Mouse (Mus musculus) small intestine, adult 2 months (tissue): ENCODE data around the gene Cyp4f39. TPM values are rescaled to one million over a fixed set of nuclear protein-coding genes. Genes with fewer than 3 reads are reported as not detected.

Source experiments
- H3K27ac ChIP-seq: fragments of 200-500 bp; 2 replicates; pipeline ENCODE4 v1.5.1; 2012; ENCODE audit warnings: low read depth, low read length, control low read depth, inconsistent platforms; ENCODE audit not compliant: insufficient read depth
- H3K27me3 ChIP-seq: fragments of 200-500 bp; 2 replicates; pipeline ENCODE4 v1.6.1; 2012; ENCODE audit warnings: mild to moderate bottlenecking, moderate library complexity, low read length, inconsistent platforms; ENCODE audit not compliant: control insufficient read depth, insufficient read depth
- H3K36me3 ChIP-seq: fragments of 200-500 bp; 2 replicates; pipeline ENCODE4 v1.6.1; 2012; ENCODE audit warnings: mild to moderate bottlenecking, low read length, control low read depth, inconsistent platforms; ENCODE audit not compliant: control insufficient read depth, insufficient read depth
- H3K4me1 ChIP-seq: fragments of 200-500 bp; 2 replicates; pipeline ENCODE4 v1.6.1; 2012; ENCODE audit warnings: low read length, inconsistent platforms, mixed read lengths; ENCODE audit not compliant: control insufficient read depth, insufficient read depth, insufficient read length
- H3K4me3 ChIP-seq: fragments of 200-500 bp; 2 replicates; pipeline ENCODE4 v1.5.1; 2012; ENCODE audit warnings: low read depth, mild to moderate bottlenecking, control low read depth, inconsistent platforms, low read length, moderate library complexity
- CTCF ChIP-seq: fragments of 200-500 bp; IDR thresholded peaks from 2 replicates; pipeline ENCODE4 v1.5.1; 2012; ENCODE audit warnings: low read depth, mild to moderate bottlenecking, control low read depth, inconsistent platforms, low read length, moderate library complexity, mixed read lengths; ENCODE audit not compliant: insufficient replicate concordance, insufficient read length; ENCODE audit errors: extremely low read depth
- POLR2A ChIP-seq: fragments of 200-500 bp; IDR thresholded peaks from 2 replicates; pipeline ENCODE4 v1.6.1; 2012; ENCODE audit warnings: low read depth, mild to moderate bottlenecking, control low read depth, inconsistent platforms, low read length, moderate library complexity
- WGBS: fragments of 180-500 bp; shearing (Covaris S2); methylation state at CpG from one replicate; pipeline ENCODE4 v1.1.7; 2018; 5-methylcytosine and 5-hydroxymethylcytosine counted together
- polyA plus RNA-seq: library from polyadenylated mRNA; depleted of rRNA; stranded (reverse); fragments of >200 nt; gene quantifications from 2 replicates; pipeline ENCODE4 v1.2.3, GENCODE M21; 2012

The Cyp4f39 gene
- polyA plus RNA-seq, 1 experiment, result 0.65 TPM

- Histone ChIP-seq H3K27me3 (no peaks in the 10 kb centered on the region), H3K27ac (peak overlapping the region; percentile 70), H3K4me1 (no peaks in the 10 kb centered on the region), H3K36me3 (no peaks in the 10 kb centered on the region), H3K4me3 (peak overlapping the region; percentile 37)
- no peak for TF ChIP-seq CTCF
- no peak; the same call in 1 of the 2 replicates for TF ChIP-seq POLR2A
- WGBS, result 33% methylated on average over 7 of the region's 7 CpGs
Measured at GRCm38 (mm10) chr17:32468494-32468893, 16.0 kb downstream of the Cyp4f39 start.

DNA sequence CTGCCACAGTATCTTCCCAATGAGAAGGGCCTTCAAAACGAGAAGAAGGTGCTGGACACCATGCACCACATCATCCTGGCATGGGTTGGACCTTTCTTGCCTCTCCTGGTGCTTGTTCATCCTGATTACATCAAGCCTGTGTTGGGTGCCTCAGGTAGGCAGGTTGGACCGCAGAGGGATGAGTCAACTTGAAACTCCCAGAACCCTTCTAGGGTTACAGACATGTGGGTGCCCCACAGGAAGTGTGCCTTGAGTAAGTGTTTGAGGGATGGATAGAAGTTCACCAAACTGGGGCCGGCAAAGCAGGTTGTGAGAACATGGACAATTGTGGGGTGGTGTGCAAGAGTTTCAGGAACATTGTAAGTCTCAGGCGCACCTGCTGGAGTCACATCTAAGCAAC is 18.3 kb downstream of the Cyp4f39 start:
- Histone ChIP-seq H3K36me3 (no peaks in the 10 kb centered on the region), H3K4me1 (no peaks in the 10 kb centered on the region), H3K27ac (no peak overlapping the region), H3K27me3 (no peaks in the 10 kb centered on the region), H3K4me3 (no peak overlapping the region)
- TF ChIP-seq CTCF, result no peak
- no peak for TF ChIP-seq POLR2A
- 80% methylated on average over 4 of the region's 4 CpGs for WGBS

DNA sequence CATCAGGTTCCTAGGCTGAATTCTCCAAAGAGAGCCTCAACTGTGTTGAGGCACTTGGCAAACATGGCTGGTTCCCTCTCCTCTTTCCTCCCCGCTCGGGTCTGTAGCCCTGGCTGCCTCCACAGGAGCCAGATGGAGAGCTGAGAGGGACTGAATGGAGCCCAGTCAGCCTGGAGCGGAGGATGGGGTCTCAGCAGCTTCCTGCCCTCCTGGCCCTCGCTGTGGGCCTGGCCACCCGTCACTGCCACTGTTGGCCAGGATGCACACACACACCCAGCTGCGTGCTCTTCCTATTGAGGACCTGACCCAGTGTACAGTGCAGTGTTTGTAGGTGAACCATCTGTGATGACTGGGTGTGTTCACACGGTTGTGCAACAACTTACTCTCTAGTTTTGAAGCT is 19.7 kb downstream of the Cyp4f39 start:
- Histone ChIP-seq H3K27me3 (no peaks in the 10 kb centered on the region), H3K4me3 (no peak overlapping the region), H3K4me1 (no peaks in the 10 kb centered on the region), H3K36me3 (no peaks in the 10 kb centered on the region), H3K27ac (no peak overlapping the region)
- WGBS, result 59% methylated on average over 7 of the region's 7 CpGs
- TF ChIP-seq POLR2A (no peak), CTCF (no peak)

- no peak for TF ChIP-seq POLR2A
- no peak for TF ChIP-seq CTCF
- no peaks in the 10 kb centered on the region for H3K27me3 ChIP-seq
- no peaks in the 10 kb centered on the region for H3K4me1 ChIP-seq
- no peak overlapping the region for H3K4me3 ChIP-seq
- H3K27ac ChIP-seq, result no peak overlapping the region
- no peaks in the 10 kb centered on the region for H3K36me3 ChIP-seq
- WGBS, result 64% methylated on average over 5 of the region's 5 CpGs
Measured at GRCm38 (mm10) chr17:32474954-32475560, 22.5 kb downstream of the Cyp4f39 start.

- no peak overlapping the region for H3K4me3 ChIP-seq
- TF ChIP-seq POLR2A (no peak), CTCF (no peak)
- no peaks in the 10 kb centered on the region for H3K36me3 ChIP-seq
- H3K4me1 ChIP-seq, result peaks cover 4% of the 10 kb centered on the region; the same call in 1 of the 2 replicates
- 96% methylated on average over 1 of the region's 1 CpGs for WGBS
- H3K27ac ChIP-seq, result no peak overlapping the region
- H3K27me3 ChIP-seq, result peaks cover 3% of the 10 kb centered on the region; the same call in 1 of the 2 replicates
Measured at GRCm38 (mm10) chr17:32477204-32477603, 24.7 kb downstream of the Cyp4f39 start.

GRCm38 (mm10) chr17:32478727-32479126 is 26.2 kb downstream of the Cyp4f39 start:
- WGBS, result 74% methylated on average over 2 of the region's 2 CpGs
- H3K4me3 ChIP-seq, result no peak overlapping the region
- H3K36me3 ChIP-seq, result no peaks in the 10 kb centered on the region
- H3K27me3 ChIP-seq, result peaks cover 3% of the 10 kb centered on the region; the same call in 1 of the 2 replicates
- H3K27ac ChIP-seq, result no peak overlapping the region
- peaks cover 9% of the 10 kb centered on the region; the same call in 1 of the 2 replicates for H3K4me1 ChIP-seq
- TF ChIP-seq POLR2A (no peak), CTCF (no peak)

DNA sequence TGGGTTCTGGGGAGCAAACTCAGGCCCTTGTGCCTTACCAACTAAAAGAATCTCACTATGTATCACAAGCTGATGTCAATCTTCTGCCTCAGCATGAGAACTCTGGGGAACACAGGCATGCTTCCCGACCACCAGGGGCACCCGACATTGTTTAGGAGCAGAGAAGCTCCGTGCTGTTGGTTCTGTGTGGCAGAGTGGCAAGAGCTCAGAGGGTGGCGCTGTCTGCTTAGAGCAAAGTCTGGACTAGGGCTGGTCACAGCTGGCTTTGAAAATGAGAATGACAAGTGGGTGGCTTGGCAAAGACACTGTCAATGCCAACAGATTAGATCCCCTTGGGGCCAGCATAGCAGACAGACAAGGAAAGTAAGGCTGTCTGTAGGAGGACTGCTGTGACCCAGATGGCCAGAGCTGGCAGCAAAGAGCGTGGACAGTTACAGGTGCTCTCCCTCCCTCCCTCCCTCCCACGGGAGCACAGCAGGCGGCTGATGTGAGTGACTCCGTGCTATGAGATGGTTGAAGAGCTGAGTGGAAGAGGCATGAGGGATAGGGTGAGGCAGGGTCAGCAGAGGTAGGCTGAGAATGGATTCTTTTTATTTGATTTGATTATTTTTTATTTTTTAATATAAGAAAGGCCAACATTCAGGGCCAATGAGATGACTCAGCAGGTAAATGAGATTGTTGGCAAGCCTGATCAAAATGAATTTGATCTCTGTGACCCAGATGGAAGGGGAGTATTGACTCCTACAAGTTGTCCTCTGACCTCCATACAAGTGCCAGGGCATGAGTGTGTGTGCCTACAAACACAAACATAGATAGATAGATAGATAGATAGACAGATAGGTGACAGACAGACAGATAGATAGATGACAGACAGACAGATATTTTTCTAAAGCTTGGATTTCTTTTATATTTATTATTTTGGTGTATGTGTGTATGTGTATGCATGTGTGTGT is 27.3 kb downstream of the Cyp4f39 start:
- Histone ChIP-seq H3K27ac (no peak overlapping the region), H3K36me3 (no peaks in the 10 kb centered on the region), H3K4me1 (peaks cover 9% of the 10 kb centered on the region; the same call in 1 of the 2 replicates), H3K27me3 (peaks cover 3% of the 10 kb centered on the region; the same call in 1 of the 2 replicates), H3K4me3 (no peak overlapping the region)
- TF ChIP-seq CTCF, result peak; percentile 32; the same call in 1 of the 2 replicates
- TF ChIP-seq POLR2A, result no peak
- WGBS, result 18% methylated on average over 8 of the region's 8 CpGs
